Mouse (Mus musculus) kidney, embryonic 16.5 days (tissue): Measurements from ENCODE around the gene Heyl. TPM values are rescaled to one million over a fixed set of nuclear protein-coding genes. Genes with fewer than 3 reads are reported as not detected.
"Not testable (repeated sequence)": the region's sequence is repeated elsewhere in the genome, so short reads cannot be mapped to it uniquely, and the experiment has no call there.

Source experiments
- ATAC-seq: fragments of 200-750 bp; cut with Nextera tagmentation; 2 replicates; pipeline ENCODE4 v1.8.0; 2017; ENCODE audit warnings: moderate TSS enrichment; ENCODE audit not compliant: low FRiP score, low TSS enrichment
- H3K27ac ChIP-seq: fragments of 300-500 bp; sonication (generic); 2 replicates; pipeline ENCODE4 v1.5.1; 2014; ENCODE audit warnings: low read length
- H3K27me3 ChIP-seq: fragments of 300-500 bp; sonication (generic); 2 replicates; pipeline ENCODE4 v1.6.1; 2014; ENCODE audit warnings: low read length, control low read depth, mixed read lengths; ENCODE audit not compliant: insufficient read depth
- H3K36me3 ChIP-seq: fragments of 300-500 bp; sonication (generic); 2 replicates; pipeline ENCODE4 v1.6.1; 2014; ENCODE audit warnings: low read length, control low read depth, mixed read lengths; ENCODE audit not compliant: insufficient read depth
- H3K4me1 ChIP-seq: fragments of 300-500 bp; sonication (generic); 2 replicates; pipeline ENCODE4 v1.6.1; 2014; ENCODE audit warnings: low read length, control low read depth, mixed read lengths; ENCODE audit not compliant: insufficient read depth
- H3K4me2 ChIP-seq: fragments of 300-500 bp; sonication (generic); replicated peaks from 2 replicates; pipeline ENCODE4 v1.6.1; 2014; ENCODE audit warnings: low read depth, low read length
- H3K4me3 ChIP-seq: fragments of 300-500 bp; sonication (generic); 2 replicates; pipeline ENCODE4 v1.5.1; 2014; ENCODE audit warnings: mild to moderate bottlenecking, low read length
- H3K9ac ChIP-seq: fragments of 300-500 bp; sonication (generic); replicated peaks from 2 replicates; pipeline ENCODE4 v1.6.1; 2014; ENCODE audit warnings: low read length
- H3K9me3 ChIP-seq: fragments of 300-500 bp; sonication (generic); 2 replicates; pipeline ENCODE4 v1.6.1; 2016; ENCODE audit warnings: low read length, control low read depth
- WGBS: fragments of 180-500 bp; shearing (Covaris S2); extraction: QIAGEN DNeasy Blood & Tissue Kit; methylation state at CpG from one replicate; pipeline ENCODE4 v1.1.7; 2014; 5-methylcytosine and 5-hydroxymethylcytosine counted together
- polyA plus RNA-seq: library from polyadenylated mRNA; unstranded; fragments of >200 nt; fragmentation: Nextera tagmentation; extraction: Ambion mirVana; gene quantifications from 2 replicates; pipeline ENCODE4 v1.2.1, GENCODE M21; 2015

Heyl gene
- polyA plus RNA-seq, 1 experiment from 2014 or later, result 48.8 TPM

- not testable (repeated sequence) for H3K9me3 ChIP-seq, H3K27me3 ChIP-seq
- Histone ChIP-seq H3K9ac (peak overlapping the region; percentile 66), H3K36me3 (peaks cover 12% of the 10 kb centered on the region), H3K27ac (peak overlapping the region; percentile 27; the same call in 1 of the 2 replicates), H3K4me2 (peak overlapping the region; percentile 94), H3K4me1 (peaks cover 31% of the 10 kb centered on the region), H3K4me3 (peak overlapping the region; percentile 69)
- ATAC-seq, result peak; percentile 69
- WGBS, result under 1% methylated on average over 42 of the region's 55 CpGs
These were observed 49.7 kb downstream of the Heyl start for GRCm38 (mm10) chr4:123282915-123283674.

- Histone ChIP-seq H3K36me3 (peaks cover 18% of the 10 kb centered on the region), H3K4me2 (peak overlapping the region; percentile 94), H3K4me3 (peak overlapping the region; percentile 69), H3K4me1 (peaks cover 31% of the 10 kb centered on the region), H3K9ac (peak overlapping the region; percentile 66)
- H3K27me3 ChIP-seq, H3K27ac ChIP-seq, ATAC-seq, H3K9me3 ChIP-seq: not testable (repeated sequence)
- under 1% methylated on average over 11 of the region's 15 CpGs for WGBS
These were observed 50.3 kb downstream of the Heyl start for GRCm38 (mm10) chr4:123283675-123284064.

GRCm38 (mm10) chr4:123284731-123285624 is 51.6 kb downstream of the Heyl start:
- WGBS, result 68% methylated on average over 6 of the region's 6 CpGs
- H3K27ac ChIP-seq, result no peak overlapping the region

GRCm38 (mm10) chr4:123286790-123287189 is 53.4 kb downstream of the Heyl start:
- peaks cover 31% of the 10 kb centered on the region for H3K4me1 ChIP-seq

More at GRCm38 (mm10) chr4:123284731-123285624, 51.6 kb downstream of the Heyl start:
- Histone ChIP-seq H3K9ac (peak overlapping the region; percentile 66), H3K9me3 (no peaks in the 10 kb centered on the region), H3K4me1 (peaks cover 31% of the 10 kb centered on the region), H3K4me3 (peak overlapping the region; percentile 69), H3K4me2 (peak overlapping the region; percentile 94), H3K36me3 (peaks cover 30% of the 10 kb centered on the region), H3K27me3 (no peaks in the 10 kb centered on the region)
- no peak for ATAC-seq

GRCm38 (mm10) chr4:123289038-123289437 is 55.7 kb downstream of the Heyl start:
- H3K27me3 ChIP-seq, result no peaks in the 10 kb centered on the region
- no peak overlapping the region for H3K4me2 ChIP-seq
- H3K9ac ChIP-seq, result no peak overlapping the region
- no peak overlapping the region for H3K4me3 ChIP-seq
- ATAC-seq, result no peak
- peaks cover 66% of the 10 kb centered on the region for H3K36me3 ChIP-seq
- H3K4me1 ChIP-seq, result peaks cover 28% of the 10 kb centered on the region
- H3K27ac ChIP-seq, result no peak overlapping the region
- 86% methylated on average over 12 of the region's 12 CpGs for WGBS
- H3K9me3 ChIP-seq, result no peaks in the 10 kb centered on the region

More at GRCm38 (mm10) chr4:123286790-123287189, 53.4 kb downstream of the Heyl start:
- H3K27ac ChIP-seq, result no peak overlapping the region
- H3K36me3 ChIP-seq, result peaks cover 43% of the 10 kb centered on the region
- no peak overlapping the region for H3K9ac ChIP-seq
- H3K4me2 ChIP-seq, result no peak overlapping the region
- WGBS, result 92% methylated on average over 2 of the region's 2 CpGs
- ATAC-seq, result no peak
- H3K4me3 ChIP-seq, result no peak overlapping the region
- no peaks in the 10 kb centered on the region for H3K27me3 ChIP-seq
- no peaks in the 10 kb centered on the region for H3K9me3 ChIP-seq

- Histone ChIP-seq H3K4me1 (peaks cover 5% of the 10 kb centered on the region; the same call in 1 of the 2 replicates), H3K9me3 (no peaks in the 10 kb centered on the region), H3K36me3 (peaks cover 92% of the 10 kb centered on the region), H3K4me2 (no peak overlapping the region), H3K27me3 (no peaks in the 10 kb centered on the region), H3K9ac (no peak overlapping the region), H3K27ac (no peak overlapping the region), H3K4me3 (no peak overlapping the region)
- ATAC-seq, result no peak
- WGBS, result 84% methylated on average over 3 of the region's 3 CpGs
These were observed 59.0 kb downstream of the Heyl start for GRCm38 (mm10) chr4:123292390-123292789.

GRCm38 (mm10) chr4:123292989-123293388 is 59.6 kb downstream of the Heyl start:
- H3K9ac ChIP-seq, result no peak overlapping the region
- 71% methylated on average over 7 of the region's 7 CpGs for WGBS
- no peaks in the 10 kb centered on the region for H3K4me1 ChIP-seq
- H3K27me3 ChIP-seq, result no peaks in the 10 kb centered on the region
- H3K27ac ChIP-seq, result no peak overlapping the region
- no peak overlapping the region for H3K4me2 ChIP-seq
- H3K9me3 ChIP-seq, result no peaks in the 10 kb centered on the region
- no peak overlapping the region for H3K4me3 ChIP-seq
- H3K36me3 ChIP-seq, result peaks cover 92% of the 10 kb centered on the region
- ATAC-seq, result no peak

- ATAC-seq, result no peak
- H3K4me2 ChIP-seq, result no peak overlapping the region
- no peak overlapping the region for H3K27ac ChIP-seq
- H3K9me3 ChIP-seq, result no peaks in the 10 kb centered on the region
- 77% methylated on average over 7 of the region's 7 CpGs for WGBS
- no peaks in the 10 kb centered on the region for H3K27me3 ChIP-seq
- peaks cover 90% of the 10 kb centered on the region for H3K36me3 ChIP-seq
- H3K4me1 ChIP-seq, result no peaks in the 10 kb centered on the region
- H3K4me3 ChIP-seq, result no peak overlapping the region
- no peak overlapping the region for H3K9ac ChIP-seq
These were observed 60.5 kb downstream of the Heyl start for GRCm38 (mm10) chr4:123293661-123294443.

- WGBS, result 89% methylated on average over 15 of the region's 15 CpGs
- H3K36me3 ChIP-seq, result peaks cover 91% of the 10 kb centered on the region
- H3K9me3 ChIP-seq, H3K4me2 ChIP-seq, H3K4me1 ChIP-seq, ATAC-seq, H3K9ac ChIP-seq, H3K4me3 ChIP-seq, H3K27ac ChIP-seq, H3K27me3 ChIP-seq: not testable (repeated sequence)
These were observed 61.7 kb downstream of the Heyl start for GRCm38 (mm10) chr4:123295026-123295425.
